Mouse (Mus musculus) inflammation-experienced regulatory T-cells, adult 16 weeks (primary cell): Measurements from ENCODE around the gene Tuba1b. TPM values are rescaled to one million over a fixed set of nuclear protein-coding genes. Genes with fewer than 3 reads are reported as not detected.

ENCODE experiments used
- polyA plus RNA-seq: library from polyadenylated mRNA; unstranded; fragments of 100-300 nt; shearing (Covaris generic); gene quantifications from one replicate; pipeline ENCODE4 v1.2.1, GENCODE M21; 2017

Tuba1b gene
- 524 TPM for polyA plus RNA-seq

GRCm38 (mm10) chr15:98934217-98934839 lies at the start of gene Tuba1b:
Tuba1b (minus strand) TSS chr15:98934565.

GRCm38 (mm10) chr15:98953401-98954356 lies 19.3 kb upstream of the Tuba1b start, which contains the start of the genes Gm49450 and Tuba1a:
Gm49450 (minus strand) TSS chr15:98953551.
Tuba1a (minus strand) TSS chr15:98953703.

DNA sequence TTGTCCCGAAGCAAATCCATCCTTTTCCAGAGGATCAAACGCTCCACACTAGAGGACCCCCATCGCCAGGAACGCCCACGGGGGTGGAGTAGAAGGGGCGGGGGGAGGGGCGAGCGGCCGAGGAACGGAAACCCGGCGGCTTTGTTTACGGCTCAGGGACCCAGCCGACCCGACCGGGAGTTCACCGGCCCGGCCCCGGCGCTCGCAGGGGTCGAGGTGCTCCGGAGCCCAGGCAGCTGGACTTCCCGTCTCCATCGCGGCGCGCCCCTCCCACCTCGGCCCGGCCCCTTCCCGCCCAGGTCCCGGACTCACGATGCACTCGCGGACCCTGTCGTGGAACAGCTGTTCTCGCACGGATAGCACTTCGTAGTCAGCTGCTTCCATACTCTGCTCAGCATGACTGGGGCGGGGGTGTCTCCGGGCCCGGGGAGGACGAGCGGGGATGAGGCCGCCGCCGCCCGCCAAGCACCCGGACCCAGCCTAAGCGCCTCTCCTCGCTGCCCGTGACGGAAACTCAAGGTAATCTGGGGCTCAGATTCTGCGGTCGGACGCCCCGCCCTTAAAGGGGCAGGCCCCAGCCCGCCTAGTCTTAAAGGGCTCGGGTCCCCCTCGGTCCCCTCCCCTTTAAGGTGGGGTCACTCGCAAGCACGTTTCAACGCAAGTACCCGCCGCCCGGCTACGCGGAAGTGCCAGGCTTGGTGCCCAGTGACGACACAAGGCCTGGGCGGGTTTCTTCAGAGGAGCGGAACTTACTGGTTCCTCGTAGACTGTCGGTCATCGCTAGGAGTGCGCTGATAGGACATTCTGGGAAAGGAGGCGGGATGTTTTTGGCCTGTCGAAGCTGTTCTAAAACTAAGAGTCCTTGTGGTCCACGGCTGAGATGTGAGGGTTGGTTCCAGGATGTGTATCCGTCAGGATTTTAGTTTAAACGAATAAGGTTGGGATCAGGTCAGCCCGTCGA lies 16.5 kb downstream of the Tuba1b start, which contains the start of gene Lmbr1l:
Lmbr1l (minus strand) TSS at position 694 of the 961 bp plus-strand sequence.

DNA sequence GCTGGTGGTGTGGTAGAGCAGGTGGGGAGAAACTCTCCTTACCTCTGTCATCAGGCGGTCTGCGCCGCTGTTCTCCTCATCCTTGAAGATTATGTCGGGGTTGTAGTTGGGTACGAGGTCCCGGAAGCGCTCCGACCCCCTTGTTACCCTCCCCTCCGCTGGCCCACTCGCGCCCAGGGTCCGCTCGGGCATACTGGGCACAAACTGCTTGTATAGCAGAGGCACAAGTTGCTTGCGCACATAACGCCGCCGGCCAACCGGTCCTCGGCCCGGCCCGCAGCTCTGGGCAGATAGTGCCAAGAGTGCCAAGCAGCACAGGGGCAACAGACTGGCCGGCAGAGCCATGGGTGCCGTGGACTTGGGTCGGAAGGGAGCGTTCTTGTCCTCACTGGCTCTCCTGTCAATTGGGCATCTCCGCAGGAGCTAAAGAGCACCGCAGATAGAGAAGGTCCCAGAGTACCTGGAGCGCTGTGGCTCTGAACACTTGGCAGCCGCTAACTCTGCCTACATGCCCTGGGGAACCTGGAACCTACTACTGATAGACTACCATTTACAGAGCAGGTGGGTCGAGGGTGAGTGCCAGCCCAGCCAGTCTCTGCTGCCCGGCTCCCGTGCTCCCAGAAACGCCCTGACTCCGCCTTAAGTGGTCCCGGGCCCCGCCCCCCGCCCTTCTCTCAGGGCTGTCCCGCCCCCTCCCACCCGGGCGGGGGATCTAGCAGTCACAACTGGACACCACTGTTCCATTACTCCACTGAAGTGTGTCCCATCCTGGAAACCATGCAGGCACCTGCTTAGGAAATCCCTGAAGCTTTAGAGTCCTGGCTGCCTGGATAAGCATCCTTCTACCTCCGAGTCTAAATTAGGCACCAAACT lies 36.2 kb downstream of the Tuba1b start, which contains the start of gene Dhh:
Dhh (minus strand) TSS at position 613 of the 873 bp plus-strand sequence.

DNA sequence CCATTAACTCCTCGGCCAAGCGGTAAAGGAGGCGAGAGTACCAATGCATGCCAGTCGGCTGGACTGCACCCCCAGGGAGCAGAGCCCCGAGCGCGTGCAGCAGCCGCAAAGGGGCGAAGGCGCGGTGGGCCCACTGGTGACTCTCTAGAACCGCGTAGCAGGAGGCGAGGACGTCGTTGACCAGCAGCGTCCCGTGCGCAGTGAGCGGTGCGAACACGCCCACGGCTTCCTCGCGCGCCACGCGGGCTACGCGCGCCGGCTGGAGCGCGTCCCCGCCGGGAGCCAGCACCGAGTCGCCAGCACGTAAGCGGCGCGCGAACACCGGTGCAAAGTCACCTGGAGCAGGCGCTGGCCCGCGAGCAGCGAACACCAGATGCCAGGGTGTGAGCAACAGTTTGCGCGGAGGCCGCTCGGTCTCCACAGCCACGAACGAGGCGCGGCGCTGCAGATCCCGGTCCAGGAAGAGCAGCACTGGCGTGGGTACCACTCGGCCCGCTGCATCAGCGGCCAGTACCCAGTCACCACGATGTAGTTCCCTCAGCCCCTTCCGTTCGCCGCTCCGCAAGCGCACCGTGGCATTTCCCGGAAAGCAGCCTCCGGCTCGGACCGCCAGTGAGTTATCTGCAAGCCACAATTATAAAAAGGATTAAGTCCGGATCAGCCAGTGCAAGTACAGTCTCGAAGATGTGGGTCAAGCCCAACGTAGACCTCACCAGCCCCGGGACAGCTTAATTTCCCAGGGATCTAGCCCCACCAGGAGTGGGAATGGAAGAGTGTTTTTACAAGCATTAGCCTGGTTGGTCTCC lies 40.2 kb downstream of the Tuba1b start, which contains the start of gene Rhebl1:
Rhebl1 (minus strand) TSS at position 601 of the 806 bp plus-strand sequence.

Other genes with a start within 250 kb of the Tuba1b start
- gene Ccdc65, start 226.4 kb downstream of the Tuba1b start, polyA plus RNA-seq = not detected
- gene Fkbp11, start 206.4 kb downstream of the Tuba1b start, polyA plus RNA-seq = 1.0 TPM
- gene Arf3, start 171.4 kb downstream of the Tuba1b start, polyA plus RNA-seq = 71.9 TPM
- not detected for gene Wnt10b, start 156.4 kb downstream of the Tuba1b start, polyA plus RNA-seq
- gene Wnt1, start 144.7 kb downstream of the Tuba1b start, polyA plus RNA-seq = not detected
- not detected for gene Ddn, start 125.1 kb downstream of the Tuba1b start, polyA plus RNA-seq
- gene Prkag1, start 103.0 kb downstream of the Tuba1b start, polyA plus RNA-seq = 137 TPM
- 24.0 TPM for gene Kmt2d, start 63.4 kb downstream of the Tuba1b start, polyA plus RNA-seq
- gene Rhebl1, start 40.0 kb downstream of the Tuba1b start, polyA plus RNA-seq = 17.4 TPM
- gene Dhh, start 36.0 kb downstream of the Tuba1b start, polyA plus RNA-seq = not detected
- gene Lmbr1l, start 16.3 kb downstream of the Tuba1b start, polyA plus RNA-seq = 65.8 TPM
- not detected for gene Gm49450, start 19.0 kb upstream of the Tuba1b start, polyA plus RNA-seq
- 198 TPM for gene Tuba1a, start 19.1 kb upstream of the Tuba1b start, polyA plus RNA-seq
- gene Tuba1c, start 95.3 kb upstream of the Tuba1b start, polyA plus RNA-seq = 69.2 TPM
- gene Prph, start 120.6 kb upstream of the Tuba1b start, polyA plus RNA-seq = not detected
- 1.5 TPM for gene Troap, start 140.0 kb upstream of the Tuba1b start, polyA plus RNA-seq
- not detected for gene C1ql4, start 153.3 kb upstream of the Tuba1b start, polyA plus RNA-seq
- gene Dnajc22, start 158.6 kb upstream of the Tuba1b start, polyA plus RNA-seq = not detected
- not detected for gene Spats2, start 191.4 kb upstream of the Tuba1b start, polyA plus RNA-seq